Mouse (Mus musculus) ES-E14 (cell line): ENCODE measurements around the gene Myo1b.

ENCODE experiments used
- CHD2 ChIP-seq: IDR thresholded peaks from 2 replicates; pipeline ENCODE4 v1.6.1; 2014; ENCODE audit warnings: mild to moderate bottlenecking, low read depth, low read length, inconsistent platforms
- MAFK ChIP-seq: IDR thresholded peaks from 2 replicates; pipeline ENCODE4 v1.6.1; 2014; ENCODE audit warnings: mild to moderate bottlenecking, low read depth, low read length, inconsistent platforms; ENCODE audit not compliant: insufficient read depth
- ZC3H11A ChIP-seq: IDR thresholded peaks from 2 replicates; pipeline ENCODE4 v1.6.1; 2012; ENCODE audit warnings: low read depth, mild to moderate bottlenecking, inconsistent platforms, low read length, borderline replicate concordance

- no peak for TF ChIP-seq ZC3H11A
- no peak for TF ChIP-seq CHD2
- no peak for TF ChIP-seq MAFK
These were observed 145.9 kb downstream of the Myo1b start for GRCm38 (mm10) chr1:51769815-51770503.
